Mouse (Mus musculus): ENCODE measurements around the gene Sik1. TPM values are rescaled to one million over a fixed set of nuclear protein-coding genes. Genes with fewer than 3 reads are reported as not detected.

The Sik1 gene
- polyA plus RNA-seq, 1 experiment from 2014 or later = 17.3 TPM

DNA sequence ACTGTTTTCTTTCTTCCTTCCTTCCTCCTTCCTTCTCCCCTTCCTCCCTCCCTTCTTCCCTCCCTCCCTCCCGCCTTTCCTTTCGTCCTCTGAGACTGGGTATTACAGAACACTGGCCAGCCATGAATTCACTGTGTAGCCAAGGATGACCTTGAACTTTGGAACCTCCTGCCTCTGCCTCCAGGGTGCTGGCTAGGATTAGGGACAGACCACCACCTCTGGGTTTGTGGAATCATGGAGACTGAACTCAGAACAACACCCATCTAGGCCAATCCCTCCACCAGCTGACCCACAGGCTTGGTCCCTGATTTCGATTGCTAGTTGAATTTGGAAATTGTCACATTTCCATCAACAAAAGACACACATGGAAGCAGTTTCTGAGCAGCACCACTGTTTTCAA, 49.1 kb downstream of the Sik1 start:
- no peak for ATAC-seq (replicated peaks)
- Histone ChIP-seq H3K36me3 (no peaks in the 10 kb centered on the region), H3K9ac (replicated peaks) (no peak overlapping the region), H3K4me1 (peaks cover 15% of the 10 kb centered on the region), H3K27me3 (no peaks in the 10 kb centered on the region), H3K4me3 (no peak overlapping the region), H3K9me3 (no peaks in the 10 kb centered on the region), H3K4me2 (replicated peaks) (no peak overlapping the region), H3K27ac (replicated peaks) (peak overlapping the region; percentile 56; the same call in 1 of the 2 replicates)
- 41% methylated on average over 3 of the region's 3 CpGs for WGBS

DNA sequence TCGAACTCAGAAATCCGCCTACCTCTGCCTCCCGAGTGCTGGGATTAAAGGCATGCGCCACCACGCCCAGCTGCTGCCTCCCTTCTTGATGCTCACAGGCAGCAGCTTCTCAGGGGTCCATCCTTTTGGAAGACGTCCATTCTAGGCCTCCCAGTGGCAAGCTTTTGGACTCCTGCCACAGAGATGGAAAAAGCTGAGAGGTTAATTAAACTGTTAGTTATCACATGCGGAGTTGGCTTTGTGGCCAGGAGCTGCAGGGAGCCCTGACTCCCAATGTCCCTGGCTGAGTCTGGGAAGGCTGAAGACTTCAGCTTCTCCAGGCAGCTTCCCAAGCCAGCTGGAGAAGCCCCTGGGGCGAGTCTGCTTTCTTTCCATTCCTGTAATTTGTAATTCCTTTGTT, 49.6 kb downstream of the Sik1 start:
- Histone ChIP-seq H3K4me2 (replicated peaks) (no peak overlapping the region), H3K36me3 (no peaks in the 10 kb centered on the region), H3K4me1 (peaks cover 15% of the 10 kb centered on the region), H3K27me3 (no peaks in the 10 kb centered on the region), H3K27ac (replicated peaks) (peak overlapping the region; percentile 56; the same call in 1 of the 2 replicates), H3K9me3 (no peaks in the 10 kb centered on the region), H3K9ac (replicated peaks) (no peak overlapping the region), H3K4me3 (no peak overlapping the region)
- WGBS = 22% methylated on average over 8 of the region's 8 CpGs
- no peak for ATAC-seq (replicated peaks)

DNA sequence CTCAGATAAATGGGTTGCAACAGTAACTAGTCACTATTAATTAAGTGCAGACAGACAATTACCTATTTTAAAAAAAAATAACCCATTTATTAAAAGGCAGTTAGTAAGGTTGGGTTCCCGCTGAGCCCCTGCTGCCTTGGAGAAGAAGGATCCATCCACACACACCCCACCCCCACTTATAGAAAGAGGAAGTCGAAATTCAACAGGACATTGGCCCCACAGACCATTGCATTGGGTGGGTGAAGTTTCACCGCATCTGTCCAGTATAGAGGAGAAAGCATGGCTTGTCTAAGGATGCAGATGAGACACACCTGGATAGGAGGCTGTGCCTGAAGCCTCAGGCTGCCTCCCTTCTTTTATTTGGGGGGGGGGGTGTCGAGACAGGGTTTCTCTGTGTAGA, 50.0 kb downstream of the Sik1 start:
- Histone ChIP-seq H3K4me1 (peaks cover 14% of the 10 kb centered on the region), H3K9ac (replicated peaks) (no peak overlapping the region), H3K4me2 (replicated peaks) (no peak overlapping the region), H3K27me3 (no peaks in the 10 kb centered on the region), H3K27ac (replicated peaks) (no peak overlapping the region; the same call in 1 of the 2 replicates), H3K4me3 (no peak overlapping the region), H3K9me3 (no peaks in the 10 kb centered on the region), H3K36me3 (no peaks in the 10 kb centered on the region)
- WGBS = 64% methylated on average over 4 of the region's 4 CpGs
- ATAC-seq (replicated peaks) = no peak

DNA sequence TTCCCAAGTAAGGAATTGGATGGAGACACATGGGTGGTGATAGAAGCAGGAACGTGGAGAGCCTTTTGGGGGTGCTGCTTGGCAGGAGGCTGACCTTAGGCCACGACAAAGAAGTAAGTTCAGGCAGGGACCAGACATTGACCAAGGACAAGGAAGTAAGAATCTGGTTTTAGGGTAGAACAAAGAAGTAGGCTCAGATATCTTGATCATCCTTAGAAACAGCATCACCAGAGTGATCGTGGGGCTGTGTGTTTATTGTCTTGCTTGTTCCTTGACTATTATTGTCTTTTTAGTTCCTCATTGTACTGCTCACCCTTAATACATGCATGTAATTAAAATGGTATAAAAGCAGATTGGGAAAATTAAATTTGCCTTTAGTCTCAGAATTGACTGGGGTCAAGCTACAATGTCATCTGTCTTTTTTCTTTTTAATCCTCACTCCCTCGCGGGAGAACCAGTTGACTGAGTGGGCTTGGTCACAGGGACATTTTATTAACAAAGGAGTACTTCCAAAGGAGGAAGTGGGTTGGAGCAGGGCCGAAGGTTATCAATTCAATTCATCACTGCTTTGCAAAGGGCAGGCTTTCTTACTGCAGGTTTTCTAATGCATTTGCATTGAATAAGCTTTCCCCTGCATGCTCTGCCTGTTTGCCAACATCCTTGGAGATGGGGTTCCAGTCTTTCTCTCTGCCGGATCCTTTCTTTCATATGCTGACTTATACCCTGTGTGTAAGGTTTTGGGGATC, 53.2 kb downstream of the Sik1 start:
- ATAC-seq (replicated peaks) = no peak
- H3K4me2 ChIP-seq (replicated peaks) = no peak overlapping the region
- no peak overlapping the region for H3K4me3 ChIP-seq
- no peaks in the 10 kb centered on the region for H3K36me3 ChIP-seq
- 69% methylated on average over 7 of the region's 7 CpGs for whole genome bisulfite sequencing
- H3K27me3 ChIP-seq = no peaks in the 10 kb centered on the region
- peaks cover 3% of the 10 kb centered on the region; the same call in 1 of the 2 replicates for H3K4me1 ChIP-seq
- H3K9me3 ChIP-seq = no peaks in the 10 kb centered on the region
- no peak overlapping the region for H3K9ac ChIP-seq (replicated peaks)
- H3K27ac ChIP-seq (replicated peaks) = no peak overlapping the region

DNA sequence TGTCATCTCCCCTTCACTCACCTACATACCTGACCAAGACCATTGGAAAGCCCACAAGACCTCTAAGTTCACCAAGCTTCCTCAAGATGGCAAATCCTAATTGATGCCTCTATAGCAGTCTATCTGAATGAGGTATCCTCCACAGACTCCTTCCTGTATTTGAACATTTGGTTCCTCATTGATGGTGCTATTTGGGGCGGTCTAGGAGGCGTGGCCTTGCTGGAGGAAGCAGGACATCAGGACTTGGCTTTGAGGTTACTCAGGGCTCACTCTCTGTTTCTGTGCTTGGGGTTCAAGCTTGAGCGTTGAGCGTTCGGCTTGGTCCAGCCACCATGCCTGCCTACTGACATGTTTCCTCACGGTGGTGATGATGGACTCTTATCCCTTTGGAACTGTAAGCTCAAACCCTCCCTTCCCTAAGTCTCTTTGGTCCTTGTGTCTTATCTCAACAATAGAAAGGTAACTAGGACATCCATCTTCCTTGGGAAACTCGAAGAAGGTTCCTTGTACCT, 54.7 kb downstream of the Sik1 start:
- Histone ChIP-seq H3K27me3 (no peaks in the 10 kb centered on the region), H3K9me3 (no peaks in the 10 kb centered on the region), H3K9ac (replicated peaks) (no peak overlapping the region), H3K36me3 (no peaks in the 10 kb centered on the region), H3K4me1 (no peaks in the 10 kb centered on the region), H3K4me3 (no peak overlapping the region), H3K4me2 (replicated peaks) (no peak overlapping the region), H3K27ac (replicated peaks) (no peak overlapping the region)
- 93% methylated on average over 7 of the region's 7 CpGs for WGBS
- ATAC-seq (replicated peaks) = no peak

DNA sequence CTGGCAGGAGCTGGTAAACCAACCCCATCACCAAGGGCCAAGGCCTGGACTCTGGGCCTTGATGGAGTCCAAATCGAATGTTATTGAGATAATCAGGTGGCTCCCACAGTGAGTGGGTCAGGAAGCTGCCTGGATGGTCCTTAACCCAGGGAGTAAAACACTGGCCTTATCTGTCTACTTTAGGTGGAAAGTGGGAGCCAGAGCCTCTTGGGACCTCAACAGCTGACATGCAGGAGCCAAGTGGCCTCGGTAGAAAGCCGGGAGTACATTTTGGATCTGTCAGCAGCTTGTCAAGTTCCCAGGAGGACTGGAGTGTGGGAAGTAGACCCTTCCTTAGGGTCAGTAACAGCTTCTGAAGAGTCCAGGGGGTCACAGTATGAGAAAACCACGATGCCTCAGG, 59.7 kb downstream of the Sik1 start:
- Histone ChIP-seq H3K4me1 (peaks cover 13% of the 10 kb centered on the region), H3K9me3 (no peaks in the 10 kb centered on the region), H3K27ac (replicated peaks) (no peak overlapping the region), H3K27me3 (no peaks in the 10 kb centered on the region), H3K4me2 (replicated peaks) (no peak overlapping the region), H3K4me3 (no peak overlapping the region), H3K36me3 (no peaks in the 10 kb centered on the region), H3K9ac (replicated peaks) (no peak overlapping the region)
- no peak for ATAC-seq (replicated peaks)
- WGBS = 86% methylated on average over 4 of the region's 4 CpGs

Other genes starting within 250 kb of the Sik1 start
- gene Cbs, start 218.6 kb downstream of the Sik1 start, polyA plus RNA-seq (2015; fragmentation: Nextera tagmentation; extraction: Ambion mirVana) = 9.8 and 10.6 TPM in 2 replicates
- 270 and 280 TPM in 2 replicates for gene U2af1, start 196.9 kb downstream of the Sik1 start, polyA plus RNA-seq (2015; fragmentation: Nextera tagmentation; extraction: Ambion mirVana)
- gene Cryaa, start 178.0 kb downstream of the Sik1 start, polyA plus RNA-seq (2015; fragmentation: Nextera tagmentation; extraction: Ambion mirVana) = not detected in 2 replicates
- 44.7 and 48.0 TPM in 2 replicates for gene Rrp1b, start 180.3 kb upstream of the Sik1 start, polyA plus RNA-seq (2015; fragmentation: Nextera tagmentation; extraction: Ambion mirVana)
- 0.28 and 0.84 TPM in 2 replicates for gene Hsf2bp, start 180.5 kb upstream of the Sik1 start, polyA plus RNA-seq (2015; fragmentation: Nextera tagmentation; extraction: Ambion mirVana)